Mouse (Mus musculus): Measurements from ENCODE around the gene Lrig3.

The Lrig3 gene

DNA sequence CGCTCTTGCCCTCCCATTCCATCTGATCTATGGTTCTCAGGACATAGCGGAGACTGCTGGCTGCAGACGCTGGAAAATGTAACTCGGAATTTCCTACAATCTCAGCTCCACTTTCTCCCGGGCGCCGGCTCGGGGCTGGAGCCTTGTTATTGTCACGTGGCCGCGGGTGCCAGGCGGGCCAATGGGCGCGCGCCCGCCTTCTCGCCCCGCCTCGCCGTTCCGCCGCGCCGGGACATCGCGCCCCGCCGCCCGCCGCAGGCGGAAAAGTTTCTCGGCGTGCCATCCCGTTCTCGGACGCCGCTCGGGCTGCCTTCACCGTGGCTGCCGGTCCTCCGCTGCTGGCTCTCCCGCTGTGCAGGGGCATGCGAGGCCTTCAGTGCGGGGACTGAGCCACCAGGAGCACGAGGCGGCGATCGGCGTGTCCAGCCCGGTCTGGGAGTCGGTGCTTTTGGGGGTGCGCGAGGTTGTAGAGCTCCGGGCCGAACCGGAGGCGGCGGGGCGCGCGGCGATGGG, at the start of gene Lrig3:
Gene Lrig3, plus strand, starts transcription at position 201 of the 513 bp plus-strand sequence.
- peak; percentile 78 for DNase-seq (ENCODE audit: low spot score)

DNA sequence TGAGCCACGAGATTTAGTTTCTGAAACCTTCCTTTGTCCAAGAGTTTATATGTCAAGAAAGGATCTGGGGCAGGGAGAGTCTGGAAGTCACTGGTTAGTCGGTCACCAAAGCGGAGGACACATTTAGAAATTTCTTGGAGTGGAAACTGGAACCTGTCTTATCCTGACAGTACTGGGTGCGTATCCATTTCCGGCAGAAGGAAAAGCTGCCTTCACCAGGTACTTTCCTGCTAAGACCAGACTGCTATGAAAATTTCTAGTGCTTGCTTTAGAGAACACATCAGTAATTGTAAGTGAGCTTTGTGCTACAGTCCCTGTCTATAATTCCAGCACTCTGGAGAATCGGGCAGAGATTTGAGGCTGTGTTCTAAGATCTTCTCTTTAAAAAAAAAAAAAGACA, 49.2 kb upstream of the Lrig3 start:
- no peak for DNase-seq (ENCODE audit: low spot score)

DNA sequence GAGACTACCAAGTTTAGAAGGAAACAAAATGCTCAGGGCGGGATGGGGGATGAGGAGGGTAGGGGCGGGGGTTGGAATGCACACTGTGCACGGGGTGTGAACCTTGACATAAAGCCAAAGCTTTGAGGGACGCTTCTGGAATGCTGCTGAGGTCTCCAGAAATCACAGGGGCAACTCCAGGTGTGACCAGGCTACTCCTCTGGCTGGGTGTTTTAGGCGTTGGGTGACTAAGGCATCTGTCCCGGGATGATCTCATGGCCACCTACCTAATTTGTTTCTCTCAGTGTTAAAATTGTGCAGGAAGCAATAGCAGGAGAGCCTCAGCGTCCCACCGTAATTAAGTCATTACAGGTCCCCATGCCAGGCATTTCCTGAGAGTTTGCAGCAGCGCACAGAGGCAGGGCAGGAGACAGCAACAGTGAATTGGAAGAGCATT, 48.5 kb upstream of the Lrig3 start:
- DNase-seq (ENCODE audit: low spot score) = no peak

DNA sequence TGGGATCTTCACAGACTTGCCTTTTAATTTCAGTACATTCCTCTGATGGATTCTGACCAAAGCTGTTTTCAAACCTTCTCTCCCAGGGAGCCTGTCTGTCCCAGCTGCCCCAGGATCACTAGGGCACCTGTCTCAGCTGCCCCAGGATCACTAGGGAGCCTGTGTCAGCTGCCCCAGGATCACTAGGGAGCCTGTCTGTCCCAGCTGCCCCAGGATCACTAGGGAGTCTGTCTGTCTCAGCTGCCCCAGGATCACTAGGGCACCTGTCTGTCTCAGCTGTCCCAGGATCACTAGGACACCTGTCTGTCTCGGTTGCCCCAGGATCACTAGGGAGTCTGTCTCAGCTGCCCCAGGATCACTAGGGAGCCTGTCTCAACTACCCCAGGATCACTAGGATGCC, 47.0 kb upstream of the Lrig3 start:
- DNase-seq (ENCODE audit: low spot score) = no peak

DNA sequence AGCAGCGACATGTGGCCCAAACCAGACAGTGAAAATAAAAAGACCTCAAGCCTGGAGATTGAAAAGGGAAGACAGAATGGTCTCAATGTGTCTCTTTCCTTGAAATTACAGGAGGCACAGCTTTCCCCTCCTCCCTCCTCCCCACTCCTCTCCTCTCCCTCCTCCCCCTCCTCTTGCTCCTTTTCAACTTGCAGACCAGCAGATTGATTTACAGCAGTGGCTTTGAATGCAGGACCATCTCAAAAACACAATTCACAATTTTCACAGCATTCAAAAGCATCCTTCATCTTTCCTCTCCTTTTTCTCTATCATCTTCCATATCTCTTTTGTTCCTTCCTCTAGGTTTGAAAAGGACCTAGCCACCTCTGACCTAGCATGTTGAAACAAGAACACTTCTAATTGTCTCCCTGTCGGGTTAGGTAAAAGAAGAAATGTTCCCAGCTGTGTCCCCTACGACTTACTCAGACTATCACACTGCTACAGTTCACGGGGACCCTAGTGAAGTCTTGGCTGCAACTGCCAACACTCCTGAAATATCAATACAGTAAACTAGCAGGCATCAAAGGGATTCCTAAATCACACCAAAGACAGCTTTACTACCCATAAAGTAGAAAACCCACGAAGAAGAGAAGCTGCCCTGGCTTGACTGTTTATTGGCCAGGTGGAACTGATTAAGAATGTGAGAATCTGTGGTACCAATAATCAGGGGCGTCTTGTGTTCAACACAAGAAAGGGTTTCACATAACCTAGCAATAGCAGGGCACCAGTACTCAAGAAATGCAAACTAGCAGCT, 44.1 kb upstream of the Lrig3 start:
- DNase-seq (ENCODE audit: low spot score) = no peak

DNA sequence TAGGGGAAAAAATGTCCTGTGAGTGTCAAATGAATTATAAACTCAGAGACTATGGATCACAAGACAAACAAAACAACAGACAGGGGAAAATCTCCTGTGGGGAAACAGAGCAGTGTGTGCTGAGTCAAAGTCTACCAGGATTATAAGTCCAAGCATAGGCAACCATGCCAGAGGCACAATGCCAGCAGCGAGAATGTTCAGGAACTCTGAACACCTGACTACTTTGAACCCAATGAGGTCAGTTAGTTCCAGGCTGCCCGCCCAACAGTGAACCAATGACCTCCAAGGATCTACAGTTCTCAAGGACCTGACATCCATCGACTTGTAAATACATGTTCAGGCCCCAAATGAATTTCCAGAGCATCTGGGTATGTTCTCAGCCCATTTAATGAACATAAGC, 36.0 kb upstream of the Lrig3 start:
- no peak for DNase-seq (ENCODE audit: low spot score)

DNA sequence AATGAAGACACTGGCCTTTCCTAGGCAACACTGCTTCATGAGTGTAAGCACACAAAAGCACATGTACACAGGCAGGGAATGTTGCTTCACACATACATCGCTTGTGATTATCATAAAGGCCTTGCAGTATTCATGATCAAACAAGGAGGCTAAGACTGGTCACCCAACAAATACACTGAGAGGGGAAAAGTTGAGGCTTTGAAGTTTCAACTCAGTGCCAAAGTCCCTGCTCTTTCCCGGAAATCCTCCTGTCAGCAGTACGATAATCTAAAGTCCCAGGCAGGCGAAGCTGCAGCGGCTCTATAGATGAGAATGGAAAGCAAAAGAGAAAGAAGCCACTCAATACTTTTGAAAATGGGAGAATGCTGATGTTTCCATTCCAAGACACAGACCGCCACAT, 32.6 kb upstream of the Lrig3 start:
- no peak for DNase-seq (ENCODE audit: low spot score)

DNA sequence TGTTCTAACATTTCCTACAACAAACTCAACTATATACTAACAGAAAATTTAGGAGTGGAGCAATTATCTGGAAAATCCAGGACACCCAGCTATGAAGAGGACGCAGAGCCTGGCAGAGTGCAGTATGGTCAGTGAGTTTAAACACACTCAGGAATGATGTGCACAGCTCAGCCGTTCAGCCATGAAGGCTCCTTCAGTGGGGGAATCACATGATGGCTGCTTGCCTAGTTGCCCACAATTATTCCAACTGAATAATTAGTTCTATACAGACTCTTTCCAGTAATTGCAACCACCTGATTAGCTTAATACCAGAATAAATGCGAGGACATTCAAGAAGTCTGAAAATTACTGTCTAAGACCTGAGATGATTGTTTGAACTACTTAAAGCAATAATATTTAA, 31.9 kb upstream of the Lrig3 start:
- DNase-seq (ENCODE audit: low spot score) = no peak

DNA sequence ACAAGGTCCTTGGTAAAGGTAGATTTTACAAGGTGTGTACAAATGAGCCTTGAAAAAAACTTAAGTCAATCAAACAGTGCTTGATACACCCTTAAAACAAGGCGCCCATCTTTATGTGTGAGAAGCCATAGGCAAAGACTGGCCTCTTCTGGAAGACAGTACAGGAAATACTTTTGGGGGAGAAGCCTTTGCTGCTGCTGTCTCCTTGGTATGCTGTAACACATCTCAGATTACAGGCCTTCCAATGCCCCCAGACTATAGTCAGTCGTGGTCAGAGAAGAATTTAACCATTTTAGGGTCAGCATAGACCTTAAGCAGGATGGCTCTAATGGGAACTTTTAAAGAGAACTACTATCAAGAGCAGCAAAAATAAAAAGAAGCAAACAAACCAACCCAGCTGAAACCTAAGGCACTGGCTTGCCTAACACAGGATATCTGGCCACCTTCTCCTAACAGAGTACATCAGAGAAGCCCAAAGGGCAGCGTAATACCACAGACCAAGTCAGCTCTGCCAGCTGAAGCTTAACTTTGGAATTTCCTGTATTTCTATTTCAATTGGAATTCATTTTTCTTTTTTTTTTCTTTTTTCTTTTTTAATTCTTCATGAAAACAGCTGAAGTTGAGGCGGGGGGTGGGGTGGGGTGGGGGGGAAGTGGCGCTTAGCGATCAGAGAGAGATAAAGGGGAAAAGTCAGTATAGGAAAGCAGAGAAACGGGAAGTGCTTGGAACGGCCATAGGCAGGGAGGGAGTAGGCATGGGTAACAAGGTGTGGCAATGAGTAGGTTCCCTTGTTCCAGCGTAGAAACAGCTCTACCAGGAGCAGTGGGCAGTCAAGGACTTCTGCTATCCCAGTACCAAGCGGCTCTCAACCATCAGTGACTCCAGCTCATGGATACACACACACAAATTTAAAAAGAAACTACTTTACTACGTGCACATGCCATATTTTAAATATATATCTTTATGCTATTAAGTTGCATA, 28.2 kb upstream of the Lrig3 start:
- DNase-seq (ENCODE audit: low spot score) = no peak

DNA sequence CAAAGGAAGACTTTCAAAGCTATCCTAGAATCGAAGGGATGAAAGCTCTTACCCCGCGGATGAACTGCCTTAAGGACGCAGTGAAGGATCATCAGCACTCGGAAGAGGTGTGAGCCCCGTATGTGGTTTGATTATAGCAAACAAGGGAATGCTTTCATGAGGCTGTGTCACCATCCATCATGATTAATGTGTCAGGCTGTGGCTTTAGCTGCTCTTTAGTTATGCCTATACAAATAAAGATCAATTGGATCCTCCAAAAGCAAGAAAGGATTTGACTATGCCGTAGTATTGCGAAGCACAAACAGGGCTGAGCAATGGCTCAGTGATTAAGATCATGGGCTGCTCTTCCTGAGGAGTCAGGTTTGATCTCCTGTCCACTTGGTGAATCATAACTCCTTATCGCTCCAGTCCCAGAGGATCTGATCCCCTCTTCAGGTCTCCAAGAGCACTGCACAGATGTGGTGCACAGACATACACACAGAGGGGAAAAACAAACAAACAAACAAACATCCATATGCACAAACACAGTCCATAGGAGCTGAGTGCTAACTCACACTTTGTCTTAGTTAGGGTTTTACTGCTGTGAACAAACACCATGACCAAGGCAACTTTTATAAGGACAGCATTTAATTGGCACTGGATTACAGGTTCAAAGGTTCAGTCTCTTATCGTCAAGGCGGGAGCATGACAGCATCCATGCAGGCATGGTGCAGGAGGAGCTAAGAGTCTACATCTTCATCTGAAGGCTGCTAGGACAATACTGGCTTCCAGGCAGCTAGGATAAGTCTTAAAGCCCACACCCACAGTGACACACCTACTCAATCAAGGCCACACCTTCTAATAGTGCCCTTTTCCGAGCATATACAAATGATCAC, 27.2 kb upstream of the Lrig3 start:
- DNase-seq (ENCODE audit: low spot score) = no peak

DNA sequence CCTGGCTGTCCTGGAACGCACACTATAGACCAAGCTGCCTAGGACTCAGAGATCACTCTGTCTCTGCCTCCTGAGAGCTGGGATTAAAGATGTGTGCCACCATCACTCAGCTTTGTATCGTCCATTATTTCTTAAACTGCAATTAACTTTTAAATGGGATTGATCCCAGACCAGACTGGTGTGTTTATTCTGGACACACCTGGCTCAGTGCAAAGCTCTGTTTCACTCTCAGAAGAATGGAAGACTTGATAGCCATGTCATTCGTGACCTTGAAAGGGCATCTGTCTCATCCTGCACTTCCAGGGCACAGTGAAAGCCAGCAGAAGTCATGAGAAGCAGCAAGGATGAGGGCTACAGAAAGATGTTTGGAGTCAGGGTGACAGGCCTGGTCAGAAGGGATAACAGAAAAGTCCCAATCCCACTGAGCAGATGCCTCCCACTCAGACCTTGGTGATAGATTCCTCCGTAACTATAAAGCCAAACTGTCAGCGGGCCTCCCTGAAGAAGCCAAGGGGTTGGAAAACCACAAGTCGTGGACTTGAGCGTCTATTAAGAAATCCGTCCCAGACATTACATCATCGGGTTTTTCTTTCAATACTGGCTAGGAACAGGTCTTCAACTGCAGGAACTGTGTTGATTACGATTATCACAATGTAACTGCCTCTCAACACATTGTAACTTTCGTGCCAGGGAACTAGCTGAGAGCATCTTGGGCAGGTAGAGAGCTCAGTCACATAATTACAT, 25.5 kb upstream of the Lrig3 start:
- DNase-seq (ENCODE audit: low spot score) = no peak

DNA sequence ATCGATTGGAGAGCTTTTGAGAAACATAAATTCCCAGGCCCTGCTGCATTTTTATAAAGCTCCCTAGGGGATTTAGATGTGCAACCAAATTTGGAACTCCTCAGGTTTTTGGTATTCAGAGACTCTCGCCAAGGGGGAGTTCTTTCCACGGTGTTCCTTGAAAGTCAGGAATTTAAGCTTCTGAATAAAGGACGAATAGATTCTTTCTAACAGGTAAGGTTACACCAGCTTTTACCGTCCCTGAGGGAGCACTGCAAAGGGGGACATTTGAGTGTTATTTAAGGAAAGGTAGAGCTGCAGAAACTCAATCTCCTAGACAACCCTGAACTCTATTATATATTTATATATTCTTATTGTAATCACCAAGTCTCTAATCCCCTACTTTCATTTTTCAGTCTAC, 22.9 kb upstream of the Lrig3 start:
- no peak for DNase-seq (ENCODE audit: low spot score)

DNA sequence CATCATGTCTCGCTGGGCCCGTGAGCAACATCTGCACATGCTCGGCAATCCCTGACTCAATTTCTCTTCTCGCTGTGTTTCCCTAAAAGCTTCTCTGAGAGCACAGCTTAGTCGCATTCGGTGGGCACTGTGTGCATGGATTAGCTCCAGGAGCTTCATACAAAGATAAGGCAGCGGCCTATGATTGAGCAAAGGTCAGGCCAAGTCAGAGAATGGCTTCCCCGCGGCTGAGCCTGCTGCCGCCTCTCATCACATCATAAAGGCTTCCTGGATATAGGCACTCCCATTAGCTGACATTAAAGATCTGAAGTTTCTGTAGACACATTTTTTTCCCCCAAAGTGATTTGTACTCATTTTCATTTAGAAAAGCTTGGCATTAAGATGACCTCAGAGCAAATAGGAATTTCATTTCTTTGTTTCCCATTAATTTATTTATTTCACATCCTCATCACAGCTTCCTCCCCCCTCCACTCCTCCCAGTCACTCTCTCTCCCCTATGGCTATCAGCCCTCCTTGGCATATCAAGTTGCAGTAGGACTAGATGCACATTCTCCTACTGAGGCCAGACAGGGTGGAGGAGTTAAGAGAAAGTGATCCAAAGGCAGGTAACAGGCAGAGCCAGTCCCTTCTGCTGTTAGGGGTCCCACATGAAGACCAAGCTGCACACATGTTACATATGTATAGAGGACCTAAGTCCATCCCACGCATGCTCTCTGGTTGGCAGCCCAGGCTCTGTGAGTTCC, 21.0 kb upstream of the Lrig3 start:
- no peak for DNase-seq (ENCODE audit: low spot score)

DNA sequence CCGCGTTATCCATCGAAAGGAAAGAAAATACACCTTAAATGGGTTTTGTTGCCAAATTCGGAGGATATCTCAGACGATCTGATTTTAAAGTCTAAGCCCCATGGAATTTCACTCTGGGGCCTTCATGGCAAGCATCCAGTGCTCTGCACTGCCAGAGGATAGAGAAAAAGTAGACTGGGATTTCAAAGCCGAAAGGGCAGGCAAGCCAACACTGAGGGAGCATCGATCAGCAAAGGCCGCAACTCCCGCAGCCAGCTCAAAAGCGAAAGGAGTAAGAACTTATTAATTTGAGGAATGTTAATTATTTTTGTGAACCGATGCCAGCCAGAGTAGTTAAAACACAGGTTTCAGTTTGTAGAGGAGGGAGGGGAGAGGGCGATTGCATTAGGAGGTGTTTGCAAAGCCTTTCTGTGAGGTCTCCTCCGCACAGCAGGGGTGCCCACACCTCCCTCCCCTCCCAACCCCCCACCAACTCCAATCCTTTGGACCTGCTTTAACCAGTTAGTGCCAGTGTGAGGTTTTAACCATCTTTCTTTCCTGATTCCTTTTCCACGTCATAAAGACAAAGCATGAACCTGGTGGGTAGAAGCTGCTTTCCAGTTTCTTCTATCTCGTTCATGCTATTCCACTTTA, 17.0 kb upstream of the Lrig3 start:
- peak; percentile 3 for DNase-seq (ENCODE audit: low spot score)

DNA sequence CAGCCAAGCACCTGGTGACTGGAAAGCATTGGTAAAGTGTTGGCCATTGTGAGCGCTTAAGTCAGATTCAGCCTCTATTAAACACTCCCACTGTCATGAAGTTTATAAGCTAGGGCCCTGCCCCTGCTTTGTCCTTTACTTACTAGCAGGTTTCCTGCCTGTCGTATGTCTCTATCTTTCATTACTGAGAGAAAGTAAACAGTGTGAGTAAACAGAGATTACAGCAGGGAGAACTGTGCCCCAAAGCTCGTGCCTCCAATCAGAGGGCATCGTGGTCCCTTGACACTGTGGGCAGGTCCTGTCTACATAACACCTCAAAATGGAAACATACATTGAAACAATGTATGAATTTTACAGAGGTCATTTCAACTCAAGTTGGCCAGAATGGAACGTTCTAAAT, 14.3 kb upstream of the Lrig3 start:
- DNase-seq (ENCODE audit: low spot score) = no peak

DNA sequence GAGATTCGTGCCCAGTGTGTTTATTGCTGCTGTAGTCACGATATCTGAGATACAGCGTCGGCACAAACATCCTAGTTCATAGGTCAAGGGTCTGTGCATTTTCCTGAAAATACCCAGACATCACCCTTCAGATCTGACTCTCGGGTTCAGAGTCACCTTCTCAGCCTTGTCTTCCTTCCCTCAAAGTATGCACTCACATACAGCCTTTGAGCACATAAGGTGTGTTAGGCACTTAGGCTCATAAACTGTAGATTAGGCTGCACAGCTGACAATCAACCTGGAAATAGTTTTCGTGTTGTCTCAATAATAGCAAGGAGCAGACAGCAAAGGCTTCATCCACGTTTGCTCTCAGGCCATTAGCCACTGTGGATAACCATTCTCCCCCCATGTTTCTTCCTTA, 11.6 kb upstream of the Lrig3 start:
- DNase-seq (ENCODE audit: low spot score) = no peak

DNA sequence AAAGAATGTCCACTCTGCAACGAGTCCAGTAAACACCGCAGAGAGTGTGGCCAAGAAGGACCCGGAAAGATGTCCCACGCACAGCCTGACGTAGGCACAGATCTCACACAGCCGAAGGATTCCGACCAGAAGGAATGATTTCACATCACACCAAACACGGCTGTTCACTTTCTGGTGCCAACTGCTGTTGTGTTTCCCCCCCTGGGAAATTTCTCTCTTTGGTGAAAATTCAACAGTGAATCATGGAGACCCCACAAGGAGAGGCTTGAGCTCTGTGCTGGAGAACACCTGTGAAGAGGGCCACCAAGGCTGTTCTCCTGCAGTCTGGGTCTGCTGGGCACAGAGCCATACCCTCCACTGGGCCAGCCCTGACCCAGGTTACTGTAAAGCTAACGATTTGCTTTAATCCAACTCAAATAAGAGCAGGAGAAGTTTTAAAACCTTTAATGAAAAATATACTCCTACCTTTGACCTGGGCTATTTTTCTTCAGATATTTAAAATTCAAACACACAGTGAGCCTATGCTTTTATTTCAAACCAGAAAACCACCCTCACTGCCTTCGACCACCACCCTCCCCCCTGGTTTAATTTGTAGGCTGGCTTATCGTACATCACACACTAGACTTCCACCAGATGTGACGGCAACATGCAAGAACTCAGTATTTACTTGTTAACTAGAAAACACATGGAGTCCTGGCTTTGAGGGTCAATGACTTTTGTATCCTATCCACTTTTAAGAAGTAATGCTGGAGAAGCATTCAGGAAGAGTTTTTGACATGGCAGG, 11.0 kb upstream of the Lrig3 start:
- no peak for DNase-seq (ENCODE audit: low spot score)

DNA sequence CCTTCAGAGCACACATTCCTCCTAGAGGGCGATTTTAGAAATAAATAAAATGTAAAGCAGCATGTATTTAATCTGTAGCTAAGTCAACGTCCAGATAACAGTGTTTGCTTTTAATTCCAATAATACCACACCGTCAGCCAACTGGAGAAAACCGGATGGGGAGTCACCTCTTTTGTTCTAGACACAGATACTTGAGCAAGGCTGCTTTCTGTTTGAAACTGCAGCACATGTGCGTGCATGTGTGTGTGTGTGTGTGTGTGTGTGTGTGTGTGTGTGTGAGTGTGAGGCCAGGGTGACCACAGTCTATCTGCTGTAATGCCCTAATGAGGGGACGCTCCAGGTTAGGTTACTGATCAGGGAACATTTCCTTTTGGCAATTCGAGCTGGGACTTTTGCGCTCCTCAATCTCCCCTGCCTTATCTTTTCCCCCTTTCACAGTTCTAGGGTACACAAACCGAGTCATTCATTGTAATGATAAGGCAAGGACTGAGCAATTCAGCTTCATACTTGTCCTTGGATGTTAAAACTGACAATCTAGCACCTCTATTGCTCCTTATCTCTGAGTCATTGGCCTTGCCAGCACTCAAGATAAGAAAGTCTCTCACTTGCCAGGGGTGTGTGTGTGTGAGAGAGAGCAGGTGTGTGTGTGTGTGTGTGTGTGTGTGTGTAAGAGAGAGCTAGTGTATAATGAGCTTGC, 4.4 kb upstream of the Lrig3 start:
- DNase-seq (ENCODE audit: low spot score) = peak; percentile 5

DNA sequence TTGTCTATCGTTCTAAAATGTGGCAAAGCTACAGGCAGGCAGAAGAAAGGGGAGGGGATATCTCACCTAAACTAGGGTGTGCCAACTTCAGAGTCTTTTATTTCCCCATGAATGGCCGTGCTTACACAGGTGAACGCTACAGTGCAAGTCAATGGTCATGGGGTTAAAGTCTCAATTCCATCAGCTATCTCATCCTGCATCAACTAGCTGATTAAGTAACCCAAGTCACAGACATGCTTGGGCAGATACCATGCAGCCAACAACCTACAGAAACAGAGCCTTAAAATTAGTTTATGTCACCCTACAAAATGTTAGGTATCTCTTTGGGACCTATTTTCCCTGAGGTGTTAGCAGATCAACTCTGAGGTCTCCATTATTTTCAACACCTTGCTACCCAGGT, 1.3 kb upstream of the Lrig3 start:
- no peak for DNase-seq (ENCODE audit: low spot score)
